Mouse (Mus musculus): ENCODE measurements around the gene Arhgef3.
"Not testable (repeated sequence)": the region's sequence is repeated elsewhere in the genome, so short reads cannot be mapped to it uniquely, and the experiment has no call there.

Gene Arhgef3

DNA sequence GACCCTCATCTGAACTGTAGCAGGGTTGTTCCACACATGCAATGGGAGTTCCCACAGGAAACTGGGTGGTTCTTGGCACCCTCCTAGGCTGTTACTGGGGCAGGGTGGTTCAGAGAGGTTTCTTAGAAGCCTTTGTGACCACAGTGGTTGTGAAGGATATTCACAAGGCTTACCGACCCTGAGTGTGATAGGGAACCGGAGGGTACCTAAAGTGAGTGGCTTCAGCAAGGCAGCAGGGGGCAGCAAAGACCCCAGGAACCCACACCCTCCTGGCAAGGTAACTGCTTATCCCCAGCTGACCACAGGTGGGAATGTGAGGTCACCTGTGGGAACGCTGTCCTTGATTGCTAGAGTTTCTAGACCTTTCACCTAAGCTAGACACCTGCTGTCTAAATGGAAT lies 77.8 kb downstream of the Arhgef3 start:
- DNase-seq (ENCODE audit: low read depth, low spot score) = peak; percentile 46

DNA sequence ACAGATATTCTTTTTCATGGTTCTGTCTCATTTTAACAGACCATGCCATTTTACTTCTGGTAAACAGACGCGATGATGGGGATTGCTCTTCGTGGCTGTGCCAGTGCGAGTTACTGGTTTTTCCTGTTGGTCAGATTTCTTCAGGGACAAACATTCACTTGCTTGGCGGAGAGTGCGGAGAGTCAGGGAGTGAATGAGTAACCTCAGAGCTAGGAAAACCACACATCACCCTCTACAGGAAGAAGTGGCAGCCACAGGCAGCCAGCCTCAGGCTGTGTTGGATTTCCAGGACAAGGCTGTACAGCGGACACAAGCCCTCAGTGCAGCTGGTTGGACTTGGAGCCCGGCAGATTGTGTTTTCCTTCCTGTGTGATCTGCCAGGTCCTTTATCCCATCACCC lies 82.3 kb downstream of the Arhgef3 start:
- DNase-seq (ENCODE audit: low read depth, low spot score) = no peak

DNA sequence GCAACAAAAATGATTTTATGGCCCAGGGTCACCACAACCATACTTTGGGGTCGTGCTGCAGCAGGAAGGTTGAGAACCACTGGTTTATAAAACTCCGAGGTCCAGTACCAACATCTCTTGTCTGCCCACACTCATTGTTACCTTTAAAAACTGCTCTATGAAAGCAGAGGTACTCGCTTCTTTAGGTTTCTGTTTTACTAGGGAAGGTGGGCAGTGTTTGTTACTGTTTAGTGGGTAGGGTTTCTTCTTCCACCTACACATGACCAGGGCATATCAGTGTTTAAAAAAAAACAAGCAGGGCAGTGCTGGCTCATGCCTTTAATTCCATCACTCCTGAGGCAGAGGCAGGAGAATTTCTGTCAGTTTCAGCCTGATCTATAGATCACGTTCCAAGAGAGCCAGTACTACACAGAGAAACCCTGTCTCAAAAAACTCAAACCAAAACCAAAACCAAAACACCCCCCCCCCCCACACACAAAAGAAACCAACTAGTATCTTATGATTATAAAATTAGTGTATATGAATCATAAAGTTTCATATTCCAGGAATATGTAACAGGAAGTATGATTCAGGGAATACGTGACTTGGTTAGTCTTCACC lies 83.9 kb downstream of the Arhgef3 start:
- no peak for DNase-seq (ENCODE audit: low read depth, low spot score)

DNA sequence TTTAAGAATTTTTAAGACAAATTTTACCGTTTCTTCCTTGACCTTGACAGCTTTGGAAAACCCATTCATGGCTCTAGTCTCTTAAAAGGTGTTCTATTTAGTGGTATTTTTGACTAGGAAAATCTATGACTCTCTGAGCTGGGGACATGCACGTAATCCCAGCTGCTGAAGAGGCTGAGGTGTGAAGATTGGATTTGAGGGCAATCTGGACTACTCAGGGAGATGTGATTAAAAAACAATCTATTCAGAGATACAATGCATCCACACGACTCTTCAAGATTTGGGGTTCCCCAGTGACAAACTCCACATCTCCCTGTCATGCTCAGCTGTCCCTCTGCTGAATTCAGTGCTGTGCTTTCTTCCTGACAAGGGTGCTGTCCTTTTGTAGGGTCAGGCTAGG lies 84.4 kb downstream of the Arhgef3 start:
- peak; percentile 62 for DNase-seq (ENCODE audit: low read depth, low spot score)

DNA sequence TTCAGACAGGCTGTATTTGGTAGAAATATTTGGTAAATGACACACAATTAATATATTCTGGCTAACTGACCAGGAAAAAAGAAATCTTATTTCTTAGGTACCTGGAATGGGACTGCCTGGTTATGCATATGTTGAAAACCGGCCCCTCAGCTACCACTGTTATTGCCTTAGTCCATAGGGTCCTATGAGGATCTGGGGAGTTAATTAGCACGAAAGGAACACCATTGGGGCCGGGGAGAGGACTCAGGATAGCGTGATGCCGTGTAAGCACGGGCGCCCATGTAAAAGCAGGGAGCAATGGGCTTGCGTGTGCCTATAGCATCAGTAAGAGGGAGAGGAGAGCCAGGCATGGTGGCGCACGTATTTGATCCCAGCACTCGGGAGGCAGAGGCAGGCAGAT lies 85.2 kb downstream of the Arhgef3 start:
- DNase-seq (ENCODE audit: low read depth, low spot score) = no peak

DNA sequence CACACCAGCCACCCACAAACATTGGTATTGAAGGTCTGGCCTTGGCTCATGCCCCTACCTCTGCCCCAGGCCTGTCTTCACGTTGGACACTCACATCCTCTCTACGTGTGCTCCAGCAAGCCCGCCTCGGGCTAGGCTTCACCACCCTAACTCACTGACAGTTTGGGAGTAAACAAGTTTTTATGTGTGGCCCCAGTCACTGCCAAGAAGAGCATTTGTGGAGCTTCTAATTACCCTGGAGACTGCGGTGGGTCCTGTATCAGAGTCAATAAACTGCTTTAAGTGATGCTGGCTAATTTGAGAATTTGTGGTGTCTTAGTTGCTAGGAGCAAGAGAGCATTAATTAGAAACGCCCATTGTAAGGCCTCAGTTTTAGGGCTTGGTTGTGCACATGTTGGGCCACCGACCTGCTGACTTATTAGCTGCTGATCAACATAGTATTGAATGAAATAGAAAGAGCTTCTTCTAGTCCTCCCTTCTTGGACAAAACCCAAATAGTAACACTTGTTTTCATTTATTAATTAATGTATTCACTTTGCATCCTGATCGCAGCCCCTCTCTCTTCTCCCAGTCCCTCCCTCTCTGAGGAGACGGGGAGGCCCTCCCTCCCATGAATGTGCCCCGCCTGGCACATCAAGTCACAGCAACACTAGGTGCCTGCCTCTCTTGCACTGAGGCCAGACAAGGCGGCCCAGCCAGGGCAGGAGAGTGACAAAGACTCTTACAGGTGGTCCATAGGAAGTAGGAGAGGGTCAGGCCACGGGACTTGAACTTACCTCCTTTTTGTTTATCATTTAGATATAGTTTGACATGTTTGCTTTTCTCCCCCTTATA lies 86.3 kb downstream of the Arhgef3 start:
- DNase-seq (ENCODE audit: low read depth, low spot score) = no peak

DNA sequence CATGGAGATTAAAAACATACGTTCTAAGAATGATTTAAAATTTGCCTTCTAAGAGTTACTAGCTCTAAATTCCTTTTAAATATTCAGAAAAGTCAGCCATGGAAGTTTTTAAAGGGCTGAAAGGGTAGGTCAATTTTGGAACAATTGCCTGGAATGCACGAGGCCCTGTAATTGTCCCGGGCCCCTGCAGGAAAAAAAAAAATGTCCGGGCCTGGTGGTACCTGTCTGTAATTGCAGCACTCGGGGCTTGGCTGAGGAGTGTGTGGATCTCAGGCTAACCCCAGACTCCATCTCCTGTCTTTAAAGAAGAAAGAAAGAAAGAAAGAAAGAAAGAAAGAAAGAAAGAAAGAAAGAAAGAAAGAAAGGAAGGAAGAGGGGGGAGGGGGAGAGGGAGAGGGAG lies 87.1 kb downstream of the Arhgef3 start:
- no peak for DNase-seq (ENCODE audit: low read depth, low spot score)

DNA sequence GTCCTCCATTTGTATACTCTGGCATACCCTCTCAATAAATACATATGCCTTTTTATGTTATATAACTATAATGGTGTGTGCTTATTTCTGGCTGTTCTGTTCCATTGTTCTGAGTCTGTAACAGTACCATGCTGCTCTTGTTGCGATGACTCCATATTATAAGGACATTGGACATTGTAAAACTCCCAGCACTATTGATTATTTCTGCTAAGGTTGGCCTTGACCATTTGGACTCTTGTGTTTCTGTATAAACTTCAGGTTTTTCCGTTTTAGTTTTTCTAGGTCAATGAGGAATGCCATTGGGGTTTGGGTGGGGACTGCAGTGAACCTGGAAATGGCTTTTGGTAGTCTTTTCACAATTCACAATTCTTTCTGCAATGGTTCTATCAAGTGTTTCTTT lies 90.0 kb downstream of the Arhgef3 start:
- DNase-seq (ENCODE audit: low read depth, low spot score) = no peak

DNA sequence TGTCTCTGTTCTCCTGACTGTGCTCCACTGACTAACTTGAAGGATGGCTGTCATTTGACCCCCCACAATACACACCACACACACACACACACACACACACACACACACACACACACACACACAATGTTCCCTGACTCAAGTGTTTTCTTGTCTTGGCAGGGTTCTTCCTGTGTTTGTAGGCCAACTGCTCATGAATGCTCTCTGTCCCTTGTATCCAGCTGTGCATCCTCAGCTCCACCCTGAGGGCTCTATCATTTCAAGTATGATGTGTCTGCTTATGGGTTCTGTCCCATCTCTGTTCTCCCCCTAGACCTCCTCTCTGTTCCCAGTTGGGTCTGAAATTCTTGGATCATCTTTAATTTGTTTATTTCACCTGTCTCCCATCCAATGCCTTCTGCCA lies 91.7 kb downstream of the Arhgef3 start:
- no peak for DNase-seq (ENCODE audit: low read depth, low spot score)

DNA sequence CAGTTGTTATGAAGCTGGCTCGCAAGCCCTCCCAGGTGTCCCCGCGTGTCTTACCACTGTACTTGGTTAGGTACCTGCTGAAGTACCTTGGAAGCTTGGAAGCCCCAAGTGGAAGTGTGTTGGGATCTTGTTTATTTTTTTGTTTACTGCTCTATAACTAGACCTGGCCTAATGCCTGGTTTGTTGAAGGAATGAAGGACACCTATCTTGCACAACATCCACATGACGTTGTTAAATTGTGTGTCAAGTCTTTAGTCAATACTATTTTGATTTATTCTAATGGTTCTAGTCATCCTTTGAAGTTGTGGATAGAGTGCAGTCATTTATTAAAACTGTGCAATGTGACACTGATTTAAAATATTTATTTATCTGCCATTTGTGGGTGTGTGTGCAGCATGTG lies 94.8 kb downstream of the Arhgef3 start:
- no peak for DNase-seq (ENCODE audit: low read depth, low spot score)

DNA sequence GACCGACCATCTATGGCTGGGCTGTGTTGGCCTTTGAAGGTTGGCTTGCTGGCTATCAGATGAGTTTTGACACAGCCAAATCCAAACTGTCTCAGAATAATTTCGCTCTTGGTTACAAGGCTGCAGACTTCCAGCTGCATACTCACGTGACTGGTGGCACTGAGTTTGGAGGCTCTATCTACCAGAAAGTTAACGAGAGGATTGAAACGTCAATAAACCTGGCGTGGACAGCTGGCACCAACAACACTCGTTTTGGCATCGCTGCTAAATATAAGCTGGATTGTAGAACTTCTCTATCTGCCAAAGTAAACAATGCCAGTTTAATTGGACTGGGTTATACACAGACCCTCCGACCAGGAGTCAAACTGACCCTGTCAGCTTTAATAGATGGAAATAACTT lies 96.1 kb downstream of the Arhgef3 start:
- DNase-seq (ENCODE audit: low read depth, low spot score) = not testable (repeated sequence)

DNA sequence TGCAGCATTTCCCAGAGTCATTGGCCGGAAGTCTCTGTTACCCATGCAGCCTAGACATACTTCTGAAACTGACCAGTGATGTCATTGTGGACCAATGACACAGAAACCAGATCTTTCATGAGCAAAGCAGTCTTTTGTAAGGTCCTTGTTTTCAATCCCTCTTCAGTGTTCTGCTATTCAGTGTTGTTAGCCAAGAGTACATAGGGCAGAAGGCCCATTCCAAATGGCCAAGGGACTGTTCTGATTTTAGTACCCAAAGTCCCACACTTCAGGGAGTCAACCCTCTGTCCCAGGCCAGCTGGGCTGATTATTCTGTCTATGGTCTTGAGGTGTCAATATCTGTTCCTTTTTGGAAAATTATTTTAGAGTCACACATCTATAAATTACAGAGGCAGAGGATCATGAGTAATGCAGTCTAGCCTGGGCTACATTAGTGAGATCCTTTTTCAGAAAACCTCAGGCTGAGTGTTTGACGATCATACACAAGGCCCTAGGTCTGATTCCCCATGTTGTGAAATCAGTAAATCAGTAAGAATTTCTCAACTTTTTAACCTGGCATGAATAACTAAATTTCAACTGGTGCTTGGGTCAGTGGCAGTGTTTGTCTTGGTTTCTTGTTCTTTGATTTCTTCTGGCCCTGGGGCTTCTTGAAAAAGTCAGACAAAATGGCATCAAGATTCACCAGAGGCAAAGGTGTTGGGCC lies 97.2 kb downstream of the Arhgef3 start:
- DNase-seq (ENCODE audit: low read depth, low spot score) = no peak

DNA sequence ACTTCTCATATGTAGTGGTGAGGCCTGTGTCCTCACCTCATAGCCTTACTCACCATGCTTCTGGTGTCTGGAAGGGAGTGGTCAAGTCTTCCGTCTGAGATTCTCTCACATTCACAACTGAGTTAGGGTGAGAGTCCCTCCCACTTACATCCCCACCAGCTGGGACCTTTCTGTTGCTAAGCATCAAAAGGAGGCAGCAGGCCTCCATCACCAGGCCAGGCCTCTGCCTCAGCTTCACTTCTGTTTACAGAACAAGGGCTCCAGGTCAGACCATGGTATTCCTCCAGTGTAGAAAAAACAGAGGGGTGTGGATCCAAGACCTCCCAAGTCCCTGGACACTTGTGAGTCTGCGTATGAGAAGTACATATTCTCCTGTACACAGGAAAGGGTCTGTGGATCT lies 99.5 kb downstream of the Arhgef3 start:
- DNase-seq (ENCODE audit: low read depth, low spot score) = no peak

DNA sequence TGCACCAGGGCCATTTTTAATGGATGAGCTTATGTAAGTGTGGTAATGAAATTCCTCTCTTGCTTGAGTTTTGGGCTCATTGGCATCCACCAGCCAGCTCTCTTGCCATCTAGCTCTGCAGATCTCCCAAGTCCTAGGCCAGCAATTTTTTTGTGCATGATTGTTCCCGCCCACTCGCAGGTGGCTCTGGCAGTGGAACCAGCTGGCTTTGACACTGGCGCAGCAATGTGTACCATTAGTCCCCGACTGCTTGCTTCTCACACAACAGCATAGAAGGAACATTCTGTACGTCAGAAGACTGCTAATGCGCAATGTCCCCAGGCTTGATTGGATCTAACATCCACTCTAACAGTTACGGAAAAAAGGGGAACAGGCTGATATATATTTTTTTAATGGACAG lies 105.0 kb downstream of the Arhgef3 start:
- DNase-seq (ENCODE audit: low read depth, low spot score) = peak; percentile 96

DNA sequence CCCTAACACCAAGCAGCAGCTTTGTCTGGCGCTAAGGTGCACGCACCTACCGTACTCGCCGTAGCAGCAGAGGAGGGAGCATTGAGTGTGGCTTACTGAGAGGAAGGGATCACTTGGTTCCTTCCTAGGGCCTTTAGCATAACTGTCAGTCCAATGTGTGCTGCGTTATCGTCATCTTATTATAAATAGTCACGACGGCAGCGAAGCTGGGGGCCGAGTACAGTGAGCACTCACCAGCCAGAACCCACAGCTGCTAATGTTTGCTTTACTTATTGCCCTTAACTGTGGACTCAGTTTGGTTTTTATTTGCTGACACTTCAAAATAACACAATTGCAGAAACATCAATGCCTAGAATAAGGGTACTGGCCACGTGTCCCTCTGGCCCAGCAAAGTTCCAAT lies 105.6 kb downstream of the Arhgef3 start:
- DNase-seq (ENCODE audit: low read depth, low spot score) = no peak

DNA sequence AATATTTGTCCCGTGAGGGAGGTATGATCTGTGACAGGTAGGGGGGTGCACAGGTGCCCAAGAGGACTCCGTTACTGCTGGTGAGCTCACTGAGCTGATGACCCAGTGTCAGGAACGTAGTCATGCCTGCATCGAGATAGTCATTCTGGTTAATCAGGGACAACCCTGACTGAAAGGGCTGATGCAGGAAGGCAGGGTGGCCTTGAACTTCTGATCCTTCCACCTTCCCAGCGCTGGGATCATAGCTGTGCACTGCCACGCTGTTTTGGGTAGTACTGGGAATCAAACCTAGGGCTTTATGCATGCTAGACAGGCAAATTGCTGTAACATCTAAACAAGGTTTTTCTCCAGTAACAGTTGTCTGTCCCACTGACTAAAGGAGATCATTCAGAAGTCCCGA lies 109.9 kb downstream of the Arhgef3 start:
- DNase-seq (ENCODE audit: low read depth, low spot score) = no peak

DNA sequence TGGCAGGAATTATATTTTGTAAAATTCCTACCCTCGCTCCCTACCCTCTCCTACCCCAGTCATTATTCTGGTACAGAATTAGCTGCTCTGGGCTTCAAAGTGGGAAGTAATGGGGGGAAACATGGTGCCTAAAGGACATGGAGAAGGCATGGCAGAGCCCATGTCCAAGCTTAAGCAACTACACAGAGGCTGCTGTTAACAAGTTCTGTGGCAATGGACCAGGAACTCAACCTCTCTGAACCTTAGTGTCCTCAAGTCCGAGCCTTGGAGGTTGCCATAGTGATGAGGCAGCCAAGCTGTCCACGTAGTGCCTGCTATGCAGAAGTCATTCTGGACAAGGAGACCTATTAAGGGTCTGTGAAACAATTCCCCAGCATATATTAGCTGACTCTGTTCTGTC lies 111.6 kb downstream of the Arhgef3 start:
- no peak for DNase-seq (ENCODE audit: low read depth, low spot score)

DNA sequence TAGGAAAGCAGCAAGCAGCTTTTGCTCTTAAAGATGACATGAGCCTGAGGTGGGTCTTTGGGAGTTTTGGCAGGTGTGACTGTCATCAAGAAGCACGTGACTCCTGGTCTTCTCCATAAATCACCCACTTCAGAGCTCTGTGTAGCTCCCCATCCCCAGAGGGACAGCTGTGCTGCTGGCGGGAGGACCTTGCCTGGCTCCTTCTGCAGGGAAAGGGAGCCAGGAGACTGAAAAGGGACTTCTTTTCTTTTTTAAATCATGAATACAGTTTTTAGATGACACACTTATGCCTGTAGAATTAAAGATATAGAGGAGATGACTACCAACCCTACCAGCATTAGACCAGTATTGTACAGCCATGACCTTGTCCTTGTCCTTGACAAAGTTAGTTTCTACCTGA lies 113.6 kb downstream of the Arhgef3 start:
- DNase-seq (ENCODE audit: low read depth, low spot score) = peak; percentile 70

DNA sequence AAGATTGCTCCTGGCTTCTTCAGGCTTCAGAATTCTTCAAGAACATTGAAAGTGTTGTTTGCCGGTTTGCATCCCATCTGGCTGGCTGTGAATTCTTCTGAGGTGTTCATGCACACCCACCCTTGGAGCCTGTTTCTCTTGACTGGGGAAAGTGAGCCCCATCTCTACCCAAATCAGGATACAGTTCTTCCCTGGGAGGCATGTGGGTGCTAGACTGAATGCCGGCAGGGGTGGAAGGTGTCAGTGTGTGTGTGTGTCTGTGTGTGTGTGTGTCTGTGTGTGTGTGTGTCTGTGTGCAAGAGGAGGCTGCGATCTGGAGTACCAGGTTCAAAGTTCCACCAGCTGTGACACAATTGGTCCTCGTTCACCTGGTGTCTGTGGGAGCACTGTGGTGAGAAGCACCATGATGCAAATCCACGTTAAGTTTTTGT lies 114.3 kb downstream of the Arhgef3 start:
- peak; percentile 93 for DNase-seq (ENCODE audit: low read depth, low spot score)

DNA sequence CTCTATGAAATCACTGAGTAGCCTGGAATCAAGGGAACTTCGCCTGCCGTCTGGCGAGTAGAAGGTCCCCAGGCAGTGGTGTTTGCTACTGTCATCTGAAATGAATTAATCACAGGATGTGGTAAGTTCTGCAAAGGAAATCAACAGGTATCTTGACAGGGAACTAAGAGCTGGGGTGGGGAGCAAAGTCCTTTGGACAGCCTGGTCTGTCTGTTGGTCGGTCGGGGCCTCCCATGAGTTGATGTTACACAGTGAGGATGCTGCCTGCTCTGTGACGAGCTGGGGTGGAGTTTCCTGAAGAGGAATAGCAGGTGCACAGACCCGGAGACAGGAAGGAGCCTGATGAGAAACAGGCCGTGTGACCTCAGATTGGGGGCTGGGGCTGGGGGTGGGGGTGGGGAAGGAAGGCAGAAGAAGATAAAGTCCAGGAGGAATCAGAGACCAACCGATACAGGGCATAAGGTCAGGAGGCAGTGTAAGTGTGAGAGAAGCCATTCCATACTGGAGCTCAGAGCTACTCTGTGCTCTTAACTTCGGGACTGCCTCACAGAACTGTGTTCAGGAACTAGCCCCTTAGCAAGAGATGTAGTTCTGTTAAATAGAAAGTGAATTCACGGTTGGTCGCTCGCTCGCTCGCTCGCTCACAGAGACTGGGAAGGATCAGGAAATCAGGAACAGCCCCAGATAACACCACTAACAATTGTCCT lies 114.9 kb downstream of the Arhgef3 start:
- DNase-seq (ENCODE audit: low read depth, low spot score) = no peak

DNA sequence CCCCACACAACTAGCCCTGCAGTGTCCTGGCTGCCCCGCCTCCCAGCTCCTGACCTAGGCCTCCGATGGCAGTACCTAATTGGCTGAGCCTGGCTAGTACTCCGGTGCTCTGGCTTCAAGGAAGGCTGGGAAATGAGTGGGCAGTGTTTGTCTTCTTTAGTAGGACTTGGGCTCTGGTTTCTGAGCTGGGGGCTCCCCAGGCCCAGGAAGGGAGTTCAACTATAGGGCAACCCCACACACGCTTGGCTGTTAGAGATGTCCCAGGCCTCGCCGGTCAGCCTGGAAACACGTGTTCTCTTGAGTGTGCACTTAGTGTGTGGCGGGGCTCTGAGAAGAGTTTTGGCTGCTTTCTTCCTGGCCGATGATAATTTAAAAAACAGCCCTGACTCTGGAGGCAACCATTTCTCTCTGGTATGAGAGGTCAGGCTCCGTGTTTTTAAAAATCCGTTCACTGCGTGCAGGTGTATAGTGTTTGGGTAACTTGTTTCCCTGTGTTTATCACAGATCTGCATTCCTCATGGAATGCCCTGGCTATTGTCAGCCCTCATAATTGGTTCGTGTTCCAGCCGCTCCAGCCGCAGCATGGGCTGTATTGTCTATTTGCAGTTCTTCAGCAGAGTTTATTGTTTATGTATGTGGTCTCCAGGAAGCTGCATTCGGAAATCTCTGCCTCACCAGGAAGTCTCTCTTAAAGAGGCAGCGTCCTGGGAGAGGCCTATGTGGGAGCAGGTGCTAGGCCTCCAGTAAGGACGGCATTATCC lies 115.7 kb downstream of the Arhgef3 start:
- no peak for DNase-seq (ENCODE audit: low read depth, low spot score)
